Mouse (Mus musculus) embryonic facial prominence, embryonic 10.5 days (tissue): ENCODE data around the gene Tmem202. TPM values are rescaled to one million over a fixed set of nuclear protein-coding genes. Genes with fewer than 3 reads are reported as not detected.

ENCODE experiments used
- DNase-seq: peaks from one replicate; pipeline ENCODE4 v3.0.0-alpha.2; 2017; ENCODE audit warnings: low spot score
- H3K27ac ChIP-seq: fragments of 300-500 bp; sonication (generic); replicated peaks from 2 replicates; pipeline ENCODE4 v1.5.1; 2016; ENCODE audit warnings: mild to moderate bottlenecking
- H3K27me3 ChIP-seq: fragments of 300-500 bp; sonication (generic); replicated peaks from 2 replicates; pipeline ENCODE4 v1.6.1; 2016; ENCODE audit warnings: low read depth, mild to moderate bottlenecking; ENCODE audit not compliant: poor library complexity, severe bottlenecking
- H3K36me3 ChIP-seq: fragments of 300-500 bp; sonication (generic); replicated peaks from 2 replicates; pipeline ENCODE4 v1.6.1; 2016; ENCODE audit warnings: mild to moderate bottlenecking, moderate library complexity
- H3K4me1 ChIP-seq: fragments of 300-500 bp; sonication (generic); 2 replicates; pipeline ENCODE4 v1.6.1; 2016
- H3K4me3 ChIP-seq: fragments of 300-500 bp; sonication (generic); 2 replicates; pipeline ENCODE4 v1.5.1; 2016; ENCODE audit warnings: mild to moderate bottlenecking, moderate library complexity
- H3K9me3 ChIP-seq: fragments of 300-500 bp; sonication (generic); 2 replicates; pipeline ENCODE4 v1.6.1; 2016; ENCODE audit warnings: mild to moderate bottlenecking
- WGBS: fragments of 180-500 bp; shearing (Covaris S2); methylation state at CpG from one replicate; pipeline ENCODE4 v1.1.7; 2016; 5-methylcytosine and 5-hydroxymethylcytosine counted together
- polyA plus RNA-seq: library from polyadenylated mRNA; unstranded; fragments of >200 nt; fragmentation: Nextera tagmentation; extraction: Ambion mirVana; gene quantifications from 2 replicates; pipeline ENCODE4 v1.2.1, GENCODE M21; 2016

The Tmem202 gene
- polyA plus RNA-seq, 1 experiment from 2014 or later: not detected

DNA sequence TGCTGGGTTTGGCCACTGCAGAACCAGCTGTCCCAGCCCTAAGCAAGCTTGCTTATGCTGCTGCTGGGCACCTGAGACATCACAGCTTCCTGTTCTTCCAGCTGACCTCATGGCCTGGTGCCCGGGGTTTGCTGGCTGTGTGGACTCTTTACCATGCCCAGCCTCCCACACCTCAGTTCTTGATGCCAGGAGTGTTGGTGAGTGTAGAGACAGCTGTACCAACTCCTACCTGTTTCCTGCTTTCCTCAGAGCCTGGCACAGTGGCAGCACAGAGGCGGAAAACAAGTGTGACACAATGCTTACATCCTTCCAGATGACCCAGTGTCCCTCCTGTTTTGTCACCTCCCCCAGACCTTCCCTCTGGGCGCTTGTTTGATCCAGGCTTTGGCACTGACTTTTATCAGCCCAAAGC, 12.0 kb upstream of the Tmem202 start:
- peaks cover 45% of the 10 kb centered on the region for H3K36me3 ChIP-seq
- H3K27ac ChIP-seq: no peak overlapping the region
- no peak for DNase-seq
- H3K9me3 ChIP-seq: no peaks in the 10 kb centered on the region
- H3K4me1 ChIP-seq: no peaks in the 10 kb centered on the region
- WGBS: 71% methylated on average over 3 of the region's 3 CpGs
- no peak overlapping the region for H3K4me3 ChIP-seq
- H3K27me3 ChIP-seq: no peaks in the 10 kb centered on the region

DNA sequence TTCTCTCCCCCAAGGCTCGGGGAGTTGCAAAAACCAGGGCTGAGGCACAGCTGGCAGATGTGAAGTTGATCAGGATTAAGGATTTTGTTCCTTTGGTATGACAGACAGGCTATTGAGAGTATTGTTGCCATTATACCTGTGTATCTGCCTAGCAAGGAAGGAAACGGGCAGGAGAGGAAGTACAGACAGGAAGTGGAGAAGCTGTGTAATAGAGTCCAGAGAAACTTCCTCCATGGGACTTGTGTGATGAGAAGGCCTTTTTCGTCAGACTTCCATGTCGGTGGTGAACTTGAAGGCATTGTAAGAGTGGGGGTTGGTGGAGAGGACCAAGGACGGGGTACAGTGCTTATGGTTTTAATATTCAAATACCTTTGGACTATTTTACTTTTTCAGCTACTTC, 11.4 kb upstream of the Tmem202 start:
- no peaks in the 10 kb centered on the region for H3K4me1 ChIP-seq
- no peak overlapping the region for H3K27ac ChIP-seq
- no peak for DNase-seq
- no peaks in the 10 kb centered on the region for H3K27me3 ChIP-seq
- H3K36me3 ChIP-seq: peaks cover 42% of the 10 kb centered on the region
- H3K9me3 ChIP-seq: no peaks in the 10 kb centered on the region
- H3K4me3 ChIP-seq: no peak overlapping the region
- WGBS: 89% methylated on average over 5 of the region's 5 CpGs

DNA sequence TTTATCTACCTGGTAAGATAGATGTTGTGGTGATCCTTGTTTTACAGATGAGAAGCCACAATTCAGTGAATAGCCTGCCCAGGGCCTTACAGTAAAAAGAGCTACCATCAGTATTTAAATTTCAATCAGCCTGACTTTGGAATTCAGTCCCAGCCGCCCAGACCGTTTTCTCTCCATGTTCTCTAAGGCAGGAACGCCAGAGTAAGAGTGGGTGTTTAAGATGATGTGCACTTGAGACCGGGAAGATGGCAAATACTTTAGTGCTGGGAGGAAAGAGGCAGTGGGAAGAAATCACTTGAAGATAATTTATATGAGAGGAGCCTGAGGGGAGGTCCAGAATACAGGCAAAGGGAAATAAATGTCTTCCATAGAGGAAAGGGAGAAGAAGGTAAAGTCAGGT, 10.4 kb upstream of the Tmem202 start:
- H3K9me3 ChIP-seq: no peaks in the 10 kb centered on the region
- no peaks in the 10 kb centered on the region for H3K27me3 ChIP-seq
- H3K4me3 ChIP-seq: no peak overlapping the region
- no peak for DNase-seq
- no peak overlapping the region for H3K27ac ChIP-seq
- H3K36me3 ChIP-seq: peaks cover 35% of the 10 kb centered on the region
- 89% methylated on average over 4 of the region's 4 CpGs for WGBS
- H3K4me1 ChIP-seq: no peaks in the 10 kb centered on the region

DNA sequence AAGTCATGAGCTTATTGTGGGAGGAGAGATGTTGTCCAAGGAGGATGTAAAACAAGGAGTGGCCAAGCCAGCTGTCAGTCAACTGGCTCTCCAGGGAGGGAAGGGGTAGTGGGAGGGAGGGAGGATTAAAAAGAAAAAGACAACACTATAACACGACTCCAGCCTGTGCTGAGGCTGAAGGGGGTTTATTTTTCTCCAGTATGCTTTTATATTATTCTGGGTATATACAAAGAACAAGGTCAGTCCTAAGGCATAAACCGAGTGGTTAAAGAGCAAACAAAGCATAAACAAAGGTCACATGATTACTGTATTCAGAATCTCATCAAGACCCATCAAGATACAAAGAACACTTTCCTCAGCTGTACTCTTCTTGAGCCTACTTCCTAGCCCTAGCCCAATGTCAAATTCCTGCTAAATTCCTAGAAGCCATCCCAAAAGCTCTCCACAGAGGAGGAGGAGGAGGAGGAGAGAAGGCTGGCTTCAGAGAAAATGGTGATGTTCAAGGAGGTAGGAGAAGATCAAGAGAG, 9.4 kb upstream of the Tmem202 start:
- Histone ChIP-seq H3K27ac (no peak overlapping the region), H3K36me3 (peaks cover 25% of the 10 kb centered on the region), H3K4me3 (no peak overlapping the region), H3K4me1 (no peaks in the 10 kb centered on the region), H3K27me3 (no peaks in the 10 kb centered on the region), H3K9me3 (no peaks in the 10 kb centered on the region)
- DNase-seq: no peak
- 65% methylated on average over 2 of the region's 2 CpGs for WGBS

DNA sequence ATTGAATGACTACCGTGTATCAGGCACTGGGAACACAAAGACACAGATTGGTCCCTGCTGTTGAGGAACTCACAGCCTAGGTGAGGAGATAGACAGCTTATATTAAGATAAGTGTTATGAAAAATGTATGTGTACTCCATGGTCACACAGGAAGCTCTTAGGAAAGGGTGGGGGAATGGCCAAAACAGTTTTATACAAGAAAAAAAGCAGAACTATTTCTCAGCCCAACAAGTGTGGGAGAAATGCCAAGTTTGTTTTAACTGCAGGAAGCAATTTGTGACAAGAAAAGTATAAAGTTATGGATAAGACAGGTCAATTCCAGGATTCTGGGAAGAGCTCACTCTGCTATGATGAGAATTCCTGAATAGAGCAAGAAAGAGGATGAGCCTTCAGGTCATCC, 8.2 kb upstream of the Tmem202 start:
- H3K36me3 ChIP-seq: peaks cover 22% of the 10 kb centered on the region
- H3K9me3 ChIP-seq: no peaks in the 10 kb centered on the region
- no peak overlapping the region for H3K27ac ChIP-seq
- no peak for DNase-seq
- 94% methylated on average over 1 of the region's 1 CpGs for WGBS
- H3K4me1 ChIP-seq: no peaks in the 10 kb centered on the region
- no peak overlapping the region for H3K4me3 ChIP-seq
- H3K27me3 ChIP-seq: no peaks in the 10 kb centered on the region

DNA sequence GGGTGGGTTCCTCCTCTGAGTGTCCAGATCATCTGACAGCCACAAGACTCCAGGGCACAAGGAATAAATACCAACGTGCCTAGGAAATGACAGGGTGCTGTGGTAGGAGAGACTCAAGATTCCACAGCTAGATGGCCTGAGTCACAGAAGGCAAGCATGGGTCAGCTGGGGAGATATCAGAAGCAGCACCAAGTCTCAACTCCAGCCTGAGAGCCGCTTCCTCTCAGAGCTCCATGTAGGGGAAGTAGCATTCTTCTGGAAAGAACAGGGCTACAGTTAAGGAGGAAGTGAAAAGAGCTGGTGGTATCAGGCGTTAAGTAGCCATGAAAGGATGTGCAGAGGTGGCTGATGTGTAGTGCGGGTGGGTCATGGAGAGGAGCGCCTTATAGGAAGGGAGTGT, 5.1 kb upstream of the Tmem202 start:
- no peaks in the 10 kb centered on the region for H3K27me3 ChIP-seq
- H3K4me1 ChIP-seq: peaks cover 16% of the 10 kb centered on the region
- DNase-seq: no peak
- no peaks in the 10 kb centered on the region for H3K9me3 ChIP-seq
- H3K4me3 ChIP-seq: no peak overlapping the region
- 84% methylated on average over 5 of the region's 5 CpGs for WGBS
- H3K36me3 ChIP-seq: peaks cover 16% of the 10 kb centered on the region
- no peak overlapping the region for H3K27ac ChIP-seq

DNA sequence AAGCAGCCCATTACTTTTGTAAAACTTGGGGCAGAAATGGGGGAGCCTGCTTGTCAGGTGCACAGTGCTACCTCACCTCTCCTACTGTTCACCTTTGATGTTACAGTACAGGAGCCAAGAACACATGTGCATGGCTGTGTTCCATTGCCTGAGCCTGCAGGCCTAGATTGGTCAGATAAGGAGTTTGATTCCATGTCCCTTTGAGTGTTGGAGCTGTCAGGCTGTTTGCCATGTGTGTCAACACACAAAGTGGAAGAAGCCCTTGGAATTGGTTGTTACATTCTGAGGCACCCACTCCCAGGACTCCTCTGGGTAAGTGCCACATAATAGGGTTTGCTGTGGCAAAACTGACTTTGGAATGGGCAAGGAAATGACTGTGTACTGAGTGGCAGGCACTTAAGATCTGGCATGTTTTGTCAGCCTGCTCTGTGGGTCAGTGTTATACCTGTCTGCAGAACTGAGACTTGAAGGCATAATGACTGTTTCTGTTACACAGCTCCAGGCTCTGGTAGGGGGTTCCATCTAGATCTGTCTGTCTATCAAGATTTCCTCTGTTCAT, 3.2 kb upstream of the Tmem202 start:
- Histone ChIP-seq H3K36me3 (peaks cover 11% of the 10 kb centered on the region), H3K4me3 (no peak overlapping the region), H3K4me1 (peaks cover 23% of the 10 kb centered on the region), H3K27me3 (no peaks in the 10 kb centered on the region), H3K9me3 (no peaks in the 10 kb centered on the region), H3K27ac (no peak overlapping the region)
- DNase-seq: no peak

DNA sequence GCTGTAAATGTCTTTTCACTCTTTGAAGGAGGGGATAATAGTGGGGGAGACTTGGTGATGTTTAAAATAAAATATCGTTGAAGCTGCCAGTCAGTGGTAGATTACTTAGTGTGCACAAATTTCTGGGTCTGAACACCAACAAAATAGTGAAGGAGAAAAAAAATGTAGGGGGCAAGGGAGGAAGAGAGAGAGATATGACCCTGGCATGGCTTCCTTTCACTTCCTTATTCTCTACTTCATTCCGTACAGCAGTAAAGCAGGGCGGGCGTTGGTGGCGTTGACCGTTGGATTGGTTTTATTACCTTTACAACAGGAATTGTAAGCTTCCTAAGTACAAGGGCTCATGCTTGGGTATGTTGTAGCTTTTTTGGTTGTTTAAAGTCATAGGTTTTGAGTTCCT, 2.0 kb upstream of the Tmem202 start:
- Histone ChIP-seq H3K4me3 (no peak overlapping the region), H3K36me3 (peaks cover 2% of the 10 kb centered on the region), H3K27ac (no peak overlapping the region), H3K27me3 (no peaks in the 10 kb centered on the region), H3K4me1 (peaks cover 23% of the 10 kb centered on the region), H3K9me3 (no peaks in the 10 kb centered on the region)
- no peak for DNase-seq
- WGBS: 97% methylated on average over 6 of the region's 6 CpGs

DNA sequence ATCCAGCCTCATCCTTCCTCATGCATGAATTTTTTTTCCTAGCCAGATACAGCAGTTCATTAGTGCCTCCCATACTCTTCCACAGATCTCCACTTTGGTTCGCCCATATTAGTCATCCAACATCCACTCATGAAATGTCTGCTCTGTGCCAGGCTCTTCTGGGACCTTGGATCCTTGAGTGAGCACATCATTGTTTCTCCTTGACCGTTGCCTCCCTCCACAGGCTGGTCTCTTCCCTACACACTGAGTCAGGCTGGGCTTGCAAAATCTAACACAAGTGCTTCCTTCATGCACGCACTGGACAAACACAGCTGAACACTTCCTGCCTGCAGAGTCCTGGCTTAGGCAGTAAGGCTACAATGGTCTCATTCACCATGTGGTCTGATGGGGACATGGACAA, 2.0 kb downstream of the Tmem202 start:
- no peaks in the 10 kb centered on the region for H3K9me3 ChIP-seq
- peaks cover 23% of the 10 kb centered on the region for H3K4me1 ChIP-seq
- H3K27ac ChIP-seq: no peak overlapping the region
- H3K4me3 ChIP-seq: no peak overlapping the region
- WGBS: 77% methylated on average over 3 of the region's 3 CpGs
- H3K36me3 ChIP-seq: no peaks in the 10 kb centered on the region
- H3K27me3 ChIP-seq: no peaks in the 10 kb centered on the region
- no peak for DNase-seq

DNA sequence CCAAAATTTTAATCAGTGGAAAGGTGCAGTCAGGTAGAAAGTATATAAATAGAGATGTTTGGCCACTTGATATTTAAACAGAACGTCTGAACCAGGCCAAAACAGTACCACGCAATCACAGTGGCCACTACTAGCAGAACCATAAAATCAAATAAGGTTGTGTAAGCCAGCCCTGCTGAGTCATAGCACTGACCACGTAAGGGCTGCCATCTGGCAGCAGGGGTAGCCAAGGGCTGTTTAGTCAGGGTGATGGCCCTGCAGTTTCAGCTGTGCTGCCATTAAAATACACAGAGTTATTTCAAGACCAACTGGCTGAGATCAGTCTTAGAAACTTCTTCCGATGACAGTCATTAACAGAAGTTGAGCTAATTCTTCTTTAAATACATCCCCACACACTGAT, 5.8 kb downstream of the Tmem202 start:
- Histone ChIP-seq H3K27ac (no peak overlapping the region), H3K4me3 (no peak overlapping the region), H3K27me3 (no peaks in the 10 kb centered on the region), H3K36me3 (no peaks in the 10 kb centered on the region), H3K9me3 (no peaks in the 10 kb centered on the region), H3K4me1 (0 out of 2 replicates have a peak, but pooled peaks cover 7% of the 10 kb centered on the region)
- DNase-seq: no peak
- 75% methylated on average over 4 of the region's 4 CpGs for WGBS

DNA sequence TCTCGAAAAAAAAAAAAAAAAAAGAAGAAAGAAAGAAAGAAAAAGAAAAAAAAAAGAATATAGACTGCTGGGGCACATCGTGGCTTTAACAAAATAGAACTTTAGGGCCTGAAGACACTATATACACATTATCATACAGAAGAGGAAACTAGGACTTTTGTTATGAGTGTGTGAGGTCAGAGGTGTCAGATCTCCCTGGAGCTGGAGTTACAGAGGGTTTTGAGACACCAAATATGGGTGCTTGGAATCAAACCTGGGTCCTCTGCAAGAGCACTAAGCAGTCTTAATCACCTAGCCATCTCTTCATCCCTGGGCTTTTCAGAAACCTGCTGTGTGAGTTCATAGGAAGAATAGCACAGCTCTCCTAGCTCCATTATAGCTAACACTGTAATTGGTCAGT, 6.2 kb downstream of the Tmem202 start:
- Histone ChIP-seq H3K4me1 (0 out of 2 replicates have a peak, but pooled peaks cover 6% of the 10 kb centered on the region), H3K27me3 (no peaks in the 10 kb centered on the region), H3K4me3 (no peak overlapping the region), H3K9me3 (no peaks in the 10 kb centered on the region), H3K36me3 (no peaks in the 10 kb centered on the region), H3K27ac (no peak overlapping the region)
- DNase-seq: no peak
- WGBS: 83% methylated on average over 2 of the region's 2 CpGs

DNA sequence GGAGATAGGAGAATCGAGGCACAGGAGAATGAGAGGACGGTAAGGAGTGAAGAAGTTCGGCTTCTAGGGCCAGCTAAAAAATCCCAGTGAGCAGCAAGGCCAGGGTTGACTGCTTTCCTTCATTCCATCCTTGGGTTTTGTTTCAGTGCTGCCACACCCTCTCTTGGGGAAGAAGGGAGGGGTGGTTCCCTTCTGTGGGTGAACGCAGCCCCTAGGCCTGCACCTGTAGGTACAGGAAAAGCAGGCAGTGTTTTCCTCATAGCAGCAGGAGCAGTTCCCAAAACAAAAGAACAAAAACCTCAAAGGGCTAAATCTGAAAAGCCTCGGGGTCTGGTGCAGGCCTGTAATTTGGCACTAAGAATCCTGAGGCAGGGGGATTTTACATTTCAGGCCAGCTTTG, 8.0 kb downstream of the Tmem202 start:
- H3K9me3 ChIP-seq: no peaks in the 10 kb centered on the region
- H3K4me1 ChIP-seq: 0 out of 2 replicates have a peak, but pooled peaks cover 6% of the 10 kb centered on the region
- no peaks in the 10 kb centered on the region for H3K36me3 ChIP-seq
- WGBS: 19% methylated on average over 5 of the region's 5 CpGs
- no peak overlapping the region for H3K27ac ChIP-seq
- H3K4me3 ChIP-seq: no peak overlapping the region
- no peaks in the 10 kb centered on the region for H3K27me3 ChIP-seq
- DNase-seq: no peak

DNA sequence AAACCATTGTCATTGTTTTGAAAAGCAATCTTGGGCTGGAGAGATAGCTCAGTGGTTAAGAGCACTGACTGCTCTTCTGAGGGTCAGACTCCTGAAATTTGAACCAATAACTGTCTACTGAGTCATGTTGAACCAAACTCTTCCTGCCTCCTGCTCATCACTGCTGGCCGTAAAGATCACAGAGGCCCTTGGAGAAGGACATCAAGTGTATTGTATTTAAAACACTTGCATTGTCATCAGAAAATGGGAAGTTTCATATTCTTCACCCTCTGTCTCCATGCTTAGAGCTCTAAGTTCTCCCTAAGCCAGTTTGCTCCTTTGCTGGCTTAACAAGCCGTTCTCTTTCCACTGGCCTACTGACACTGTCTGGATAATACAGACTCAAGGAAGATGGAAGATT, 11.4 kb downstream of the Tmem202 start:
- 84% methylated on average over 2 of the region's 2 CpGs for WGBS
- Histone ChIP-seq H3K4me1 (0 out of 2 replicates have a peak, but pooled peaks cover 6% of the 10 kb centered on the region), H3K9me3 (no peaks in the 10 kb centered on the region), H3K36me3 (no peaks in the 10 kb centered on the region), H3K27me3 (no peaks in the 10 kb centered on the region), H3K4me3 (no peak overlapping the region), H3K27ac (no peak overlapping the region)
- no peak for DNase-seq
